Mouse (Mus musculus): ENCODE data around the gene Mrto4.
A peak's percentile ranks its signal among the peaks of the same experiment; 100 is the strongest.

Mrto4 gene

GRCm38 (mm10) chr4:139338145-139338544 lies 14.2 kb downstream of the Mrto4 start:
- no peak for DNase-seq

GRCm38 (mm10) chr4:139336822-139337483 lies 15.4 kb downstream of the Mrto4 start:
- peak; percentile 74 to 79 for DNase-seq

GRCm38 (mm10) chr4:139335507-139335906 lies 16.9 kb downstream of the Mrto4 start:
- peak in 1 of 2 experiments; percentile 11 for DNase-seq

- no peak for DNase-seq
Observed at GRCm38 (mm10) chr4:139334631-139335295, 17.6 kb downstream of the Mrto4 start.

- DNase-seq: peak; percentile 83 to 88
Observed at GRCm38 (mm10) chr4:139330605-139331004, 21.8 kb downstream of the Mrto4 start.

- no peak for DNase-seq
Observed at GRCm38 (mm10) chr4:139319740-139320139, 32.6 kb downstream of the Mrto4 start.

- DNase-seq: no peak
Observed at GRCm38 (mm10) chr4:139318449-139318848, 33.9 kb downstream of the Mrto4 start.

- DNase-seq: peak in 1 of 2 experiments; percentile 32
Observed at GRCm38 (mm10) chr4:139312632-139313031, 39.7 kb downstream of the Mrto4 start.

GRCm38 (mm10) chr4:139311707-139312106 lies 40.7 kb downstream of the Mrto4 start:
- no peak for DNase-seq

- DNase-seq: peak in 1 of 2 experiments; percentile 15
Observed at GRCm38 (mm10) chr4:139310899-139311701, 41.3 kb downstream of the Mrto4 start.

GRCm38 (mm10) chr4:139310171-139310898 lies 42.0 kb downstream of the Mrto4 start, which contains the start of the genes Pqlc2 and Akr7a5:
Pqlc2 (minus strand) TSS chr4:139310708.
Akr7a5 (plus strand) TSS chr4:139310744.
- peak; percentile 96 to 97 for DNase-seq

- no peak for DNase-seq
Observed at GRCm38 (mm10) chr4:139309651-139310050, 42.7 kb downstream of the Mrto4 start.

GRCm38 (mm10) chr4:139307916-139308315 lies 44.5 kb downstream of the Mrto4 start:
- DNase-seq: peak; percentile 30 to 49

GRCm38 (mm10) chr4:139305521-139305920 lies 46.9 kb downstream of the Mrto4 start:
- DNase-seq: no peak

GRCm38 (mm10) chr4:139302241-139302640 lies 50.1 kb downstream of the Mrto4 start:
- DNase-seq: no peak

- DNase-seq: no peak
Observed at GRCm38 (mm10) chr4:139301780-139302179, 50.6 kb downstream of the Mrto4 start.

- DNase-seq: peak; percentile 37 to 59
Observed at GRCm38 (mm10) chr4:139298671-139299366, 53.6 kb downstream of the Mrto4 start.

GRCm38 (mm10) chr4:139297566-139297965 lies 54.8 kb downstream of the Mrto4 start:
- DNase-seq: peak; percentile 59 to 65

Data from lung, adult 18-20 months (tissue).